Mouse (Mus musculus) adrenal gland, postnatal 25 days (tissue): ENCODE results near the gene Ccdc144b. TPM values are rescaled to one million over a fixed set of nuclear protein-coding genes. Genes with fewer than 3 reads are reported as not detected.

Source experiments
- DNase-seq: peaks from one replicate; pipeline ENCODE4 v3.0.0; 2021; ENCODE audit warnings: mixed read lengths
- long read RNA-seq: library from polyadenylated mRNA; stranded (forward); transcript quantifications from one replicate; pipeline ENCODE4 v2.0.0, GENCODE M21; 2021
- total RNA-seq: library from RNA; stranded (reverse); gene quantifications from 2 replicates; pipeline ENCODE4 v1.2.3, GENCODE M21; 2021

The Ccdc144b gene
- total RNA-seq, result 0.15 TPM in 1 of 2 replicates, not detected in the other
- long read RNA-seq, result 0 reads

- no peak for DNase-seq
These were observed at the start of gene Ccdc144b for GRCm38 (mm10) chr3:36053447-36053846. Gene Ccdc144b, minus strand, starts transcription at chr3:36053547.

DNA sequence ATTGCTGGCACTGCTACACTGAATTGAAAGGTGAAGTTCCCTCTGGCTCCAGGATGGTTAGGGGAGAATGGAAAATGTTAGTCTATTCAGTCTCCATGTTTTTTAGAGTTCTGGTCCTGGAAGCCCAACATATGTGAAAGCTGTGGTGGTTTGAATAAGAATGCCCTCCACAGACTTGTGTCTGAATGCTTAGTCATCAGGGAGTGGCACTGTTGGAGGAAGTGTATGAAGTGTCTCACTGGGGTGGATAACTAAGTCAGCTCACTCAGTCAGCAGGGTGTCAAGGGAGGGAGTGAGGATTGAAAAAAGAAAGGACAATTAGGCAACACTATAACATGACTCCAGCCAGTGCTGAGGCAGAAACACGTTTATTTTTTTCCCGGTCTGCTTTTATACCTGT, 42.0 kb upstream of the Ccdc144b start:
- no peak for DNase-seq

DNA sequence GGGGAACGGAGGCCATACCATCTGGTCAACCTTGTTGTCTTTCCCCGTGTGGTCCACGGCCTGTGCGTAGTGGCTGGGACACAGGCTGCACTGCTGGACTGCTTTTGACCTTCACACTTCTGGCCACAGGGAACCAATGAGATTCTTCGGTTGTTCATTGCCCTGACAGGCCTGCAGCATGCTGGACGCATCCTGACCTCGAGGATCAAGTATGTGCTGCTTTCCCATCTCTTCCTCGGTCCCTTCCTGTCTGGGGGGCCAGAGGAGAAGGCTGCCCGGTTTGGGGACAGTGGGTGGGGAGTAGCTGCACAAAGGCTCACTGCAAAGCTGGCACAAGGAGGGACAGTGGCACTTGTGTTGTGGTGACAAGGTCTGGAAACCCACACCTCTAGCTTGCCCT, 34.2 kb upstream of the Ccdc144b start:
- no peak for DNase-seq

- no peak for DNase-seq
These were observed 32.0 kb upstream of the Ccdc144b start for GRCm38 (mm10) chr3:36085394-36085793.

GRCm38 (mm10) chr3:36083381-36083780, 30.0 kb upstream of the Ccdc144b start:
- no peak for DNase-seq

DNA sequence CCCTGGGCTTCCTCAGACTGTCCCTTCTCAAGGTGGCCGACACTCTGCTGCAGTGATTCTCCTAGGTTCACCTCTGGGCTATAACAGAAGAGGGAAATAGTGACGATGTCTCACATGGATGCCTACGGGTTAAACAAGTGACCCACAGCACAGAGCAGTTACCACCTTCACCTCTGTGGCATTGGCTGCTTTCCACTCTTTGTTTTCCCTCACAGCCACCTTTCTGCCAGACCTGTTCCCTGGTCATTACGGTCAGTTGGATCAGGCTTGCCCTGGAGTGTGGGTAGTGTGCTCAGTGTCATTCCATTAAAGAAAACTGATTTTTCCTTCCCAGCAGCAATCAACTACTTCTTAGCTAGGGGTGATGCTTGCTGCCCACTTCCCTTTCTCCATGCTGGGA, 29.5 kb upstream of the Ccdc144b start:
- no peak for DNase-seq

DNA sequence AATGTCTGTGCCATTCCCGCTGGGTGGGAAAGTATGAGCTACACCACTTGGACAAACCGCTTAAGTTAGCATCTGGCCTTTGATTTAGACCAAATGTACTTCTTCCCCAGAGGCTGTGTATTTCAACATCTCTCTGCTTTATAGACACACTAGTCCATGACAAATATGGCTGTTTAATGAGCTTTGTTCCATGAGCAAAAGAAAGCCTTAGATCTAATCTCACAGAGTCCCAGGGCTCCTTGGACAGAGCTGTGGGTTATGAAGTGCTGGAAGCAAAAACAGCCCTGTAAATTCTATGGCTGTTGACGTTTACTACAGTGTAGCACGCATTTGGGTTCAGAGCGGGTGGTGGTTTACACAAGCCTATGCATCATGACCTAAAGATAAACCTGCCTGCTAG, 27.4 kb upstream of the Ccdc144b start:
- no peak for DNase-seq

- no peak for DNase-seq
These were observed 26.5 kb upstream of the Ccdc144b start for GRCm38 (mm10) chr3:36079886-36080285.

- DNase-seq, result no peak
These were observed 24.0 kb upstream of the Ccdc144b start for GRCm38 (mm10) chr3:36077386-36077785.

- DNase-seq, result no peak
These were observed 22.1 kb upstream of the Ccdc144b start for GRCm38 (mm10) chr3:36075466-36075865.

GRCm38 (mm10) chr3:36074231-36074630, 20.9 kb upstream of the Ccdc144b start:
- DNase-seq, result no peak

- DNase-seq, result no peak
These were observed 17.7 kb upstream of the Ccdc144b start for GRCm38 (mm10) chr3:36071047-36071446.

- no peak for DNase-seq
These were observed 17.1 kb upstream of the Ccdc144b start for GRCm38 (mm10) chr3:36070436-36070835.

DNA sequence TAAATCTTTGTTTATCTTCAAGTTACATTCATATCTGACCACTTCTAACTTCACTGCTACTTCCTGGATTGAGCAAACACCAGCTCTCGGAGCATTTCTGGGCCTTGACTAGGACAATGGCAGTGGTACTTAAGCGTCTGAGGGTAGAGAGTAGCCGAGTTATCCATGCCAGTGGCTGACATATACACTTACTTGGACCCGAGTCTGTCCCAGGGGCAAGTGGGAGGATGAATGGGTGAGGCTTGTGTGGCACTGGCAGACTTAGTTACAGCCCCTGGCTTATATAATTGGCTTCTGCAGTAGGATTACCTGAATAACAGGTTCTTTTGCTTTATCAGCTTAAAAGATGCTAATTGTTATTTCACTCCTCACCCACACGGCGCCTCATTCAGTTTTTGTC, 14.4 kb upstream of the Ccdc144b start:
- no peak for DNase-seq

DNA sequence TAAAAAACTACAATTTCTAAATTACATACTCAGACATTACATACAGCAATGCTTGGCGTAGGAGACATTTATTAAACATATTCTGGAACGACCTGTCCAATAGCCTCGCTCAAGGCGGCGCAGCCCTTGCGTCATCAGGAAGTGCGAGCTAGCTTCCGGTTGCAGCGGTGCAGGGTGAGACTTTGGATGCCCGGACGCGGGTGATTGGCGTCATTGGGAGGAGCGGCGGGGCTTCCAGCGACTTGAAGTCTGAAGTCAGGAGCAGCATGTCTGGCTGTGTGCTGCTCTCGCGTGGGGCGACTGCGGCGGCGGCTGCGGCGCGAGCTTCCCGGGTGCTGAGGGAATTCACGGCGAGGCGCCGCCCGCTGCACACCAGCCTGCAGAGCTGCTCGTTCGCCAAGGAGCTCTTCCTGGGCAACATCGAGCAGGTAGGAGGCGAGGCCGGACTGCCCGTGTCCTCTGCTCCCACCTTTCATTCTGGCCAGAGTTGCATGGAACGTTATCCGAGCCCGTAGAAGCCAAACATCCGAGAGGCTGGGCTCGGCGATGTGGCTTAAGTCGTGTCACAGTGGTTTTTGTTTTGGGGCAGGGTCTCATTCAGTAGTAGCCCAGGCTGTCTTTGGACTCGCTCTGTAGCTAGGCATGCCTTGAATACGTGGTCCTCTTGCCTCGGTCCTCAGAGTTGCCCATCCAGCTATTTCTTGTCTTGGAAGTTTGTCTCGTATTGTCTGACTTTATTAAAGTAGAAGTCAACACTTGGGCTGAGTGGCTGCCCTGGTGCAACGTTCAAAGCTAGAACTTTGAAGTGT, 12.7 kb upstream of the Ccdc144b start, which contains the start of gene Acad9:
Gene Acad9 (plus strand): TSS at position 137 of the 809 bp plus-strand sequence.
- peak; percentile 95 for DNase-seq

DNA sequence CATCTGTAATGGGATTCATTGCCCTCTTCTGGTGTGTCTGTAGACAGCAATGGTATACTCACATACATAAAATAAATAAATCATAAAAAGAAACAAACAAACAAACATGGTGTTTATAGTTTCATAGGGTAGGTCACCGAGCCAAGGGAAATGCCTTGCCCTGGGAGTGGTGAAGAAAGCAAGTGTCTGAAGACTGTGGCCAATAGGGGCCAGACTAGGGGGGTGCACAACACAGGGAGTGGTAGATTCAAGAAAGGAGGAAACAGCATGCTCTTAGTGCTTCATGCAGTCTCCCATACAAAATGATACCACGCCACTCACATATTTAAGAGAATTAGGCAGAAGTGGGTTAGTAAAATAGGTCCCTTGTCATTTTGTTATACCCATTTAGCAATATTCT, 11.8 kb upstream of the Ccdc144b start:
- no peak for DNase-seq

DNA sequence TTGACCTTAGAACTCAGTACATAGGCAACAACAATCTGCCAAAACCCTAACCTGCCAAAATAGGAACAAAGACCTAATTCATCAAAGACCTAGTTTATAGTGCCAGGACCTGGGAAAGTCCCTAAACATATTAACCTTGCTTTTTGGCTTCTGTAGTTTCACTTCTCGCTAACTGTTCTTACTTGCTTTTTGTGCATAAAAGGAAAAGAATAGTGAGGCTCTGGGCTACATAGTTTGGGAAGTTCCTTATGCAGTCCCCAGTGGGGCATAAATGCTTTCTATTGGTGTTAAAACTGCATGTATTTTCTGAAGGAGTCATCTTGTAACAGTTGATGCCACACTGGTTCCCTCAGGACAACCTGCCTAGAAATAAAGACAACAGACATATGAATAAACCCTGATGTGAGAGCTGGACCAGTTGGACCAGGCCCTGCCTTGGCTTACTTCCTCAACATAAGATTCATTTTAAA, 11.3 kb upstream of the Ccdc144b start:
- DNase-seq, result no peak

DNA sequence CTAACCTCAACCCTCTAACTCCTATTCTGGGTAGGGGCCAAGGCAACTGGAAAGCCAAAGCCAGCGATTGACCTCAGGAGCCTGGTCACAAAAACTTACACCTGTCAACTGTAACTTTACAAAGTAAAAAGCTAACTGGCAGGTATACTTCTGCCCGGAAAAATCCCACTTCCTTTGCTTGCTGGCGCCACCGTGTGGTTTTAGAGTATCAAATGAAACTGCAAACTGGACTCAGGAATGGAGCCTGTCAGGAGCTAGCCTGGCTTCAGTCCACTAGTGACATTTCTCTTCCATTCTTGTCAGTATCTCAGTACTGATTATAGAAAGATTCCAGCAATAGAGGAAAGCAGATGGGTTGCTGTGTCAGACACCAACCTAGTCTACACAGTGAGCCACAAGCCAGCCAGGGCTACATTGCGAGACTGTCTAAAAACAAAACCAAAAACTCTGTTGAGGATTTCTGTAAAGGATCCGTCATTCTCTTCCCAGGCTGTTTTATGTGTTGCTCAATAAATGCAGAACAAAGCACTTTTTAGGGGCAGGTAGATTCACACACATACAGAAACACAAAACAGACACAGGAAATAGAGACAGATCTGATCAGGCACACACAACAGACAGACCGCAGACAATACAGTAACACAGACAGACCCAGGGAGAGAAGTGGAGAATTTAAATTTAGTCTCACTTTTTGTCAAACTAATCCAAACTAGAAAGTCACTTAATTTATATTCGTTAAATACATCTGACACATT, 6.9 kb upstream of the Ccdc144b start:
- peak; percentile 62 for DNase-seq

DNA sequence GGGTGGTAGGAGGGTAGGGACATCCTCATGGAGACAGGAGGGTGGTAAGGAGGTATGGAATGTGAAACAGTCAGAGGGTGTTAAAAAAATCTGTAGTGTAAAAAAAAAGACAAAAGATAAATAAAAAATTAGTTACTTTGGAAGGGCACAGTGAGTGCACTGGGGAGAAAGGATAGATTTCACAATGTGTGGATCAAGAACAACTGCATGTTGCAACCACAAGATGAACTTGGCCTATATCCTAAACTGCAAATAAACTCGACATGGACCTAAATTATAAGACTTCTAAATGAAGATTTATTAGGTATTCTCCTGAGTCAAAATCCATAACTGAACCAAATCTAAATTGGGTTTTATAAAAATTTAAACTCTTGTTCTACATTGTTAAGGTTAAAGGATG, 4.2 kb downstream of the Ccdc144b start:
- DNase-seq, result no peak

DNA sequence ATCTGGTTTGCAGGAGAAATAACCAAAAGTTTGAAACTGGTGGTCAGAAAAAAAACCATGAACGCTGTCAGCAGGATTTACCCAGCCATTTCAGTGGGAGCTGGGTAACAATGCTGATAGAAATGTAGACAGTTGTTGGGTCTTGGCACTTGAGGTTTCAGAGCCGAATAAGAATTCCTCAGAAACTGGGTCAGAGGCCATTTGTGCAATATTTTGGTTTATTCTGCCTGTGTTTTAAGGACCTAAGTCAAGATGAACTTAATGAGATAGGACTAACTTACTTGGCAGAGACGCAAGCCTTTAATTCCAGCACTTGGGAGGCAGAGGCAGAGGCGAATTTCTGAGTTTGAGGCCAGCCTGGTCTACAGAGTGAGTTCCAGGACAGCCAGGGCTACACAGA, 8.3 kb downstream of the Ccdc144b start:
- no peak for DNase-seq

- no peak for DNase-seq
These were observed 8.8 kb downstream of the Ccdc144b start for GRCm38 (mm10) chr3:36044520-36044919.

GRCm38 (mm10) chr3:36031740-36032510, 21.4 kb downstream of the Ccdc144b start:
- DNase-seq, result no peak

- no peak for DNase-seq
These were observed 23.4 kb downstream of the Ccdc144b start for GRCm38 (mm10) chr3:36029993-36030392.
